Mouse (Mus musculus) adrenal gland, adult 8-10 months (tissue): Measurements from ENCODE around the gene Serpinb1b. TPM values are rescaled to one million over a fixed set of nuclear protein-coding genes. Genes with fewer than 3 reads are reported as not detected.
"Not testable (repeated sequence)": the region's sequence is repeated elsewhere in the genome, so short reads cannot be mapped to it uniquely, and the experiment has no call there.

Experiments
- DNase-seq: peaks from one replicate; pipeline ENCODE4 v3.0.0; 2022
- total RNA-seq, 4 experiments: library from RNA; stranded (reverse); gene quantifications; 2 replicates each; pipeline ENCODE4 v1.2.4; 2022

The Serpinb1b gene
- total RNA-seq: under 1 TPM in 2 of 4 experiments, not detected in 2; 0.56 to 0.99 TPM

DNA sequence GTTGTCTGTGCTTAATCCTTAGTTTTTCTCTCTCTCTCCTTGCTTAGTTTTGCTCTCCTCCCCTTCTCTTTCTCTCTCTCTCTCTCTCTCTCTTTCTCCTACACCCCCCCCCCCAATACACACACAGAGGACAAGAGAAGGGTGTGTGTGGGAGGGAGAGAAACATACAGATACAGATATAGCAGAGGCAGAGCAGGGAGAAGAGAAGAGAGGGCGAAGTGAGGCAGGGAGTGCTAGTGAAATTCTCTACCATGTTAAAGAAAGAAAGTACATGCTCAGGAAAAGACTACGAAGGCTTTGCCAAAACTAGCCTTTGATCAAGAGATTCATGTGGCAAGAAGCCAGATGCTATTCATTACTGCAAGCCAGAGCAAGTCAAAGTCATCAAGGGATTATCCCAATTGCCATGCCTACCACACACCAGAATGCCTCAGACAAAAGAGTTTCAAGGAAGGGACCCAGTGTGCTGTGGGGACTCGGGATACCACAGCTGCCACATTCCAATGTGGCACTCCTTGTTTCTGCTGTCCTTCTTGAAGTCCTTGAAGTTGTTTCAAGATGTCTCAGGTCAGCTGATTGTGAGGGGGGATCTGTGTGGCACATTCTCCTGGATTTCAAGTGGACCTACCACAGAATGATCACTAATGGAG is at the start of gene Serpinb1b:
Serpinb1b (plus strand) TSS at position 520 of the 650 bp plus-strand sequence.
- DNase-seq: no peak

DNA sequence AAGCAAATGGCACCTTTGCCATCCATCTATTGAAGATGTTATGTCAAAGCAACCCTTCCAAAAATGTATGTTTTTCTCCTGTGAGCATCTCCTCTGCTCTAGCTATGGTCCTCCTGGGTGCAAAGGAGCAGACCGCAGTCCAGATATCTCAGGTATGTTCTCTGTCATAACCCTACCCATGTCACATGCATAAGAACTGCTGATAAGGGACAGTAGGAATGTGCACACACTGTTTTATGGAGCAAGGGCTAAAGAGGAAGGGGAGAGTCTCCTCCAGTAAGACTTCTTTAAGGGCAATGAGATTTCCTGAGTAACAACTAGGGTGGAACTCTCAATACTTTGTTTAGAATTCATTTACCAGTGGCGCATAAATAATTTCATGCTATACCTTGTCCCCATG is 48.9 kb upstream of the Serpinb1b start:
- DNase-seq: not testable (repeated sequence)

DNA sequence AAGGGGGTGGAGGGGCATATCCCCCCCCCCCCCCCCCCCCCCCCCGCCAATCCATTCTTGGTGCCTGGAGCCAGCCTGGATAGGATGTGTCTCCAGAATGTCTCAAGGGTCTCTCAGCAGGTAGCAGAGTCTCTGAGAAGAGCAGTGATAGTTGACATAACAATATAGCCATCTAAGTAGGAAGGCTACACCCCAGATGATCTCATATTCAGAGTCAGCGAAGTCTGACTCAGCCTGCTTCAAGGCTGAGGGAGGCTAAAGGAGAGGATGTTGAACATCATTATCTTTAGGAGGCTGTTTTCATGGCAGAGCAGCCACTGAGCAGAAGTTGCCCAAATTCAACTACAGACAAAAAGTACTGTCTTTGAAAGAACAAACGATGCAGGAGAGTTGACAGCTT is 48.1 kb upstream of the Serpinb1b start:
- DNase-seq: peak; percentile 26

DNA sequence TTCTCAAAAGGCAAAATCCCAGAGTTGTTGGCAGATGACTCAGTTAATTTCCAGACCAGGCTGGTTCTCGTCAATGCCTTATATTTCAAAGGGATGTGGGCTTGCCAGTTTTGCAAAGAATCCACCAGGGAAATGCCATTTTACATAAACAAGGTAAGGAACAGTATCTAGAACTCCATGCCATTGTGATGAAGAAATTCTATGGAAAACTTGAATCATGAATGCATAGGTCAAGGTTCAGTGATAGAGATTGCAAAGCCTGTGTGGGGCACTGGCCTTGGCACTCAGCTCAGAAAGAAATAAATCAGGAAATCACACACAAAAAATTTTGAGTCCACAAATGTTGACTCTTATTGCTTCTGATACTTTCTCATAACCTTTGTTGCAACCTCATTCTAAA is 42.9 kb upstream of the Serpinb1b start:
- peak; percentile 21 for DNase-seq

DNA sequence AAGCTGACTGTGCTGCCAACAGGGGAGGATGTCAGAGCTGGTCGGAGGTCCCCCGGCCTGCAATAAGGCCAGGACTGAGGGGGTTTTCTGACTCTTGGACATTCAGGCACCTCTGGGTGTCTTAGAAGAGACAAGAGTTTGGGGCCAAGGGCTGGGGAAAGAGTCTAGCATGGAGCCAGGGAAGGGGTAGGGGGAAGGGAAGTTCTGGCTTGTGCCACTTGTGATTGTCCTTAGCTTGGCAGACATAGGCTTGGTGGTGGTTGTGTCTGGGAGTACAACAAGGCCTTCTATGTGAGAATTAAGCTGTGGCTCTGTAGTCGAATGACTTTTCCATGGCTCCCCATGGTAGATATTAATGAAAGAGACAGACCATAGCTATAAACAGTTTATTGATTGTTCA is 34.8 kb upstream of the Serpinb1b start:
- DNase-seq: no peak

DNA sequence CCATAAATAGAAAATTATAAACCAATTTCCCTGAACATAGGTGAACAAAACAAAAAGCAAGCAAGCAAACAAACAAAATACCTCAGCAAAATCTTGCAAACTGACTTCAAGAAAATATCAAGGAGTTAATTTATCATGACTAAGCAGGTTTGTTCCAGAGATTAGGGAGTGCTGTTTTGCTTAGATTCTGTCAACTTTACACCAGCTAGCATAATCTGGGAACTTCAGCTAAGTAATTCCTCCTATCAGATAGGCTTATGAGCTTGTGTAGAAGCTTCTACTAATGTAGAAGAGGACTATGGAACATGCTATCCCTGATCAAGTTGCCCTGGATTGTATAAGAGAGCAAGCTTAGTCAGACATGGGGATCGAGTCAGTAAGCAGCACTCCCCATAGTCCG is 31.1 kb upstream of the Serpinb1b start:
- no peak for DNase-seq

DNA sequence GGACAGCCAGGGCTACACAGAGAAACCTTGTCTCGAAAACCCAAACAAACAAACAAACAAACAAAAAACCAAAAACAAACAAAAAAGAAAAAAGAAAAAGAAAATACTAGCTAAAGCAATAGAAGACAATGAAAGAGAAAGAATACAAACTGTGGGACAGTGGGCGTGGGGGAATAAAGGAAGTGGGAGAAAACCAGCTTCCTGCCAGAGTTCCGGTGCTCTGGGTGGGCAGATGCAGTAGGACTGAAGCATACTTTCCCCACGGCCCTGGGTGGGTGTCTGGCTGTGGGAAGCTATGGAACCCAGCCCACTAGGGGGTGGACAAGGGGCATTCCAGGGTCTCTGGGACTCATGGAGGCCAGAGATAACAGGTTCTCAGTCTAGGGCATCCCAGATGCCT is 30.2 kb upstream of the Serpinb1b start:
- no peak for DNase-seq

DNA sequence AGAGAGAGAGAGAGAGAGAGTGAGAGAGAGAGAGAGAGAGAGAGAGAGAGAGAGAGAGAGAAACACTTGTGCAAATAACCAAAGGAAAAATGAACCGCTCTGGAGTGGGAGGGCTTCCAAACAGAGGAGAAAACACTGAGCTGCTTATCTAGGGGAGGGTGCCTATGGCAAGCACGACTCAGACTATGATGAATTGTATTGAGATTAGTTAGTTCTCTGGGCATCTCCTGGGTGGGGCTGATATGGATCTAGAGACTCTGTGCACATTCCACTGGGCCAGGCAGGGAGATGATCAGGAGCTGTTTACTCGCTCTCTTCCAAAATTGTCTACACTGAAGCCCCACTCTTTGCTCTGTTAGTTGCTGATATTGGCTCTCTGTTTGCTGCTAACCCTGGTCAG is 26.7 kb upstream of the Serpinb1b start:
- no peak for DNase-seq

DNA sequence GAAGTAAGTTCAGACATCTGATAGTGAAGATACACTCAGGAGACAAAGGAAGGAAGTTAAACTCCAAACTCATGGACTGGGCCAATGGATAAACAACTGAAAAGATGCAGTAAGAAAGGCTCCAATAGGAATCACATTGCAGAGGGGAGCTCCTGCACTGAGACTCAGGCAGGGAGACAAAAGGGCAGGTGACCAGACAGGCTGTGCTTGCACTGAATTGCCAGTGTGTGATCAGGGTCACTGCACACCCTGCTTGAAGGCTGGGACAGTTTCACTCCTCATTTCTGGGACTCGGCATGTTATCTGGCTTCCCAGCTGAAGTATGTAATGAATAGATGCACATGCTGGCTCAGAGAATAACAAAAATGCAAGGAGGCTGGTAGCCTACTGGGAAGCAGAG is 15.3 kb upstream of the Serpinb1b start:
- no peak for DNase-seq

DNA sequence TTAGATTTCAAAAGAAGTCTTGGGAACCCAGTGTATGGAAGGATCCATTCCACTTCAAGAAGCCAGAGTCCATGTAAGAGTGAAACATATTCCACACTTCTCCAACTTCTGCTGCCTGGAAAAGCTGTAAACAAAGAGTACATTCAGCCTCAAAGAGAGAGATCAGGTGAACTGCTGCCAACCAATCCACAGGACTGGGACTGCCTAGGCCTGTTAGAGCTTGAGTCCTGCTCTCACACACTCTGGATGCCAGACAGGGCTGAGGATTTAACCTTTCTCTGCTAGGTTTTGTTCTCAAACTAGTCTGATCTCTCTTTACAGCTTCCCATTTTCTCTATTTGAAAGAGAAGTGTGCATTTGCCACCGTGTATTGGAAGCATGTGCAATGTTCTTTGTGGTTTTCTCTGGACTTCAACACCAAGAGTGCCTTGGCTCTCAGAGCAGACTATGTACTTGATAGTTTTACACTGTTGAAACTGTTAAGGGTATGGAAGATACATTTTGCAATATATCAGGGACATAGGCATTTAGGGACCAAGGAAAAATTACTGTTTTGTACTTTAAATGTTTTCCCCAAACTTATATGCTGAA is 10.9 kb upstream of the Serpinb1b start:
- DNase-seq: no peak

DNA sequence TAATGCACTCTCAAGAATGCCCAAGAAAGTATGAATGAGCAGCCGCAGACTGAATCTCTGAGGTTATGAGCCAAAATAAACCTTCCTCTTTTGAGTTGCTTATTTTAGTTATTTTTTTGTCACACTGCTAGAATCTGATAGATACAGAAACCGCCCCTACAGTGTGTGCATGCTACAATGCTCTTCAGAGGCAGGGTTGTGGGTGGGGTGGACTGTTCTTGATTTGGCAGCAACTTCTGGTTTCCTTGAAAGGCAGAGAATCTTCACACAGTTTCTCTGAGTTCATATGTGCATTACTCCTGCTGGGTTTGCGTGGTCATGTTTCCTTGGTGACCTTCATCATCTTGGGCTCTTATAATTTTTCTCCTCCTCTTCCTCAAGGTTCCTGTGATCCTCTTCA is 10.2 kb upstream of the Serpinb1b start:
- no peak for DNase-seq

DNA sequence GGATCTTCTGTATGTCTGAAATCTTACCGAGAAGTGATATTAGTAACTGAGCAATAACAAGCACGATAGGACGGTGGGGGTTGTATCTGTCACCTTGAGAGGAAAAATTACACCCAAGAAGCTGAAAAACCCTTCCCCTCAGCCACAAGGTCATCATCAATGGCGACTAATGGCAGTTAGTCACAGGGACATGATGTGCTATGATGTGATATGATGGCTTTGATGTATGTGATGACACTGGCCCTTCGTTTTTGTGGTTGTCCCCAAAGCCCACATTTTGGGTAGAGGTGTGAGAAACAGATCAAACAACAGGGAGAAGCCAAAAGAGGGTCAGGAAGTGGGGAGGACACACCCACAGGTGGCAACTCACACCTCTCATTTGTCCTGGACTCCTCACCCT is 6.6 kb upstream of the Serpinb1b start:
- DNase-seq: no peak

DNA sequence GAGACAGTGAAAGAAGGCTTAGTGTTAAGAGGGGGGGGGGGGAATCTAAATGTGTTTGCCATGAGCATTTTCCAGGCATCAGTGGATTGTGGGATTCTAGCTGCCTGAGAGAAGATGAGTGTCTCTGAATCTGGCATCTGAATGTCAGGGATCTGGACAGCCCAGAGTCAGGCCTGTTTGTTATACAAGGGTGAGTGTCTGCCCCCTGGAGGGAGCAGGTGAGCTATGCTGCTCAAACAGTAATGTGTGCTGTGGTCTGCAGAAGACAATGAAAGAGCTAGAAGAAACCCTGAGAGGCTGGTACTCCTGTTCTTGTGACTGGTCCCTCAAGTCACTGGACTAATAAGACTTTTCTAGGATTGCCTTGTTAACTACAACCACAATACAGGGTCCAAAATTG is 4.3 kb upstream of the Serpinb1b start:
- peak; percentile 52 for DNase-seq

DNA sequence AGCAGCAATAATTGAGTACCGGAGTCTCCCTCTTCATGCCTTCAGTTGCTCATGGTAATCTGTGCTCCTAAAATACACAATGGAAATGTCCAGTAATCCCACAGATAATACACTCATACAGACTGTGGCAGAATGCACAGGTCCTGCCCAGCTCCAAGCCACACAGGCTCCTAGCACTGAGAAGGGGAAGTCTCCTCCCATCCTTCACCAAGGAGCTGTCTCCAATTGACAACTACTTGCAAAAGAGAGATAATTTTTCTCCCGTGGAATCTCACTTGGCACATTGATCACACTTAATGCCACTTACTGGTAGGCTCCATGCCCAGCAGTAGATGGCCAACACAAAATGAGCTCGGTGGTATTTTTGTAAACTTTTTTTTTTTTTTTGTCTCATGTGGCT is 2.1 kb upstream of the Serpinb1b start:
- no peak for DNase-seq

DNA sequence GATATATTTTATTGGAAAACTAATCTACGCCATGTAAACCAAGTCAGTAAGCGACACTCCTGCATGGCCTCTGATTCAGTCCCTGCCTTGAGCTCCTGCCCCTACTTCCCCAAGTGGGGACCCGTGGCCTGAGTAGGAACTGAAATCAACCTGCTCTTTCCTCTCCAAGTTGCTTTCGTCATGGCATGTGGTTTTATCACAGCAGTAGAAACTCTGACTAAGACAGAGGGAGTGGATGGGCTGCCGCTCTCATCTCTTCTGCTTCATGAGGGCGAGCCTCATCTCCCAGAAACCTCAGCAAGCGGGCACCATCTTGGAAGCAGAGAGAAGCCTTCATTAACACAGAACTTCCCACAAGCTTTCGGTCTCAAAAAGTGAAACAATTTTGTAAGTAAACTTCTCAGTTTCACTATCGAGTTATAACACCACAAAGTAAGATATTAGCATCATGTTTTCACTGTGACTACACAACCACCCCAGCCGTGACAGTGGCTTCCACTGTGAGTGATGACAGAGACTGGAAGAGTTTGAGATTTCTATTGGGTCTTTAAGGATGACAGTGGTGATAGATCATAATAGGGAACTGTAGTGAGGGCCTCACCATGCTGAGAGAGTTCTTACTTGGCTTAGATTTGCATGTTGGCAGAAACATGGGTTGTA is 1.2 kb upstream of the Serpinb1b start:
- no peak for DNase-seq

DNA sequence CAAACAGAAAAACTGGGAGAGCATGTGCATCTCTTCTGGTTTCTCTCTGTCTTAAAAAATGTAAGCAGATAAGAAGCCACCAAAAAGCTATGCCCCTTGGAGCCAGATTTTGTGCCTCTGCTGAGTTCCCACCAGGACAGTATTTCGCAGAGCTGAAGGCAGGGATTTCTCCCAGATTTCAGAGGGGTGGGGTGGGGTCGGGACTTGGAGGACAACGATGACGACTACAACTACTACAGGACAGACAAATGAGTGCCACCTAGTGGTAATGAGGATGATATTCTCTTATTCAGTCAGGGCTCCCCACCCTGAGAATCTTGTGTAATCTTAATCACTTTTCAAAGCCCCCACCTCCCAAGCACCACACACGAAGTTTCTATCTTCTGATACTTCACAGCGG is 1.0 kb downstream of the Serpinb1b start:
- no peak for DNase-seq

DNA sequence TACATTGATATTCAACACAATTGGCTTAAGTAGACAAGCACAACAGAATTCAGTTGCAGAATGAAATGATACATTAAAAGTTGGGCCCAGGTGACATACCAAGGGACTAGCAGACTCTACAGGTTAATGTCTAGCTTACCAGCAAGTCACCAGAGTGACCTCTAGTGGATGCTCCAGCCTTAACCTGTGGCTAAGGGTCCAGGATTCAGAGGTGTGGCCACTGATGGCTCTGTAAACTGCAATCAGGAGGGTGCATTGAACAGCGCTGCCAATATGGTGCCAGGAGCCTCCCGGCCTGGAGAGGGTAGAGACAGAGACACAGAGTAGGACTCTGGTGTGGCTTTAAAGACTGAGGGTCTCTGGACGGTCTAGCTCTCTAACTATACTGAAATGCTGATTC is 2.0 kb downstream of the Serpinb1b start:
- no peak for DNase-seq

DNA sequence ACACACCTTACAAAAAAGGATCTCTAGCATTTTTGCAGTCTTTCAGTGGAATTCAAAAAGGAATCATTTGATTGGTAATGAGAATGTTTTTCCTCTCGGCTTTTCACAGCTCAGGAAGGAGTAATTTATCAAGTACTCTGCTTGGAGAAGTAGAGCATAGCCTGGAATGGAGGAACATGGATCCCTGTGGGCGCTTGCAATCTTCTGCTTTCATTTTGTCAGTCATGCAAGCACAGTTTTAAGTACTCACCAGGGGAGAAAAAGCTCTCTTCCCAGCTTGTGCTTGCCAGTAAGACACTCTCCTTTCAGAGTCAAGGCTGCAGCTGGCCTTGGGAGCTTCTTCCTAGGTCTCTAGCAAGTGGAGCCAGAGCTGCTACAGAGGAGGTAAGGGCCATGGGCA is 5.5 kb downstream of the Serpinb1b start:
- DNase-seq: no peak

DNA sequence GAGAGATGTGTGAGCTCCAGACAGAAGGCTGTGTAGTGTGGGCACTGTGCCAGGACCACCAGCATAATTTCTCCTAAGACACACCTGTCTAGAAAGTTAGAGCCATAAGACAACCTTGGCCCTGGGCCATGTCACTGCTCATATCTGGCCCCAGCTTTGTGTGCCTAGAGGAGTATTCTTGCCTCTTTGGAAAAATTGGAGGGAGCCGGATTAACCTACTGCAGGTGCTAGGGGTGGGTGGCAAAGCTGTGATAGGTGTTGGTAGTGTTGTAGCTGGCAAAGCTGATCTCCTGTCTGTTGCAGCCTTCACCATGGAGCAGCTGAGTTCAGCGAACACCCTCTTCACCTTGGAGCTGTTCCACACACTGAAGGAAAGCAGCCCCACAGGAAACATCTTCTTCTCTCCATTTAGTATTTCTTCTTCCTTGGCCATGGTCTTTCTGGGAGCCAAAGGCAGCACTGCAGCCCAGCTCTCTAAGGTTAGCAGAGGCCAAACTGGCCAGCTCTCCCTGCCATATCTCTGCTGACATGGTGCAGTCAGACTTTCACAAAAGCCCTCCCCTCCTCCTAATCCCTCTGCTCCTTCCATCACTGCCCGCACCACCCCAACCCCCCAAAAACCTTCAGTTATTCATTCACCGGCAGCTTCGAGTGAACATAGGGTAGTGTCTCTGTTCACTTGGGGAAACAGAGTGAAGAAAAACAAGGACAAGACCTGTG is 6.8 kb downstream of the Serpinb1b start:
- DNase-seq: no peak

DNA sequence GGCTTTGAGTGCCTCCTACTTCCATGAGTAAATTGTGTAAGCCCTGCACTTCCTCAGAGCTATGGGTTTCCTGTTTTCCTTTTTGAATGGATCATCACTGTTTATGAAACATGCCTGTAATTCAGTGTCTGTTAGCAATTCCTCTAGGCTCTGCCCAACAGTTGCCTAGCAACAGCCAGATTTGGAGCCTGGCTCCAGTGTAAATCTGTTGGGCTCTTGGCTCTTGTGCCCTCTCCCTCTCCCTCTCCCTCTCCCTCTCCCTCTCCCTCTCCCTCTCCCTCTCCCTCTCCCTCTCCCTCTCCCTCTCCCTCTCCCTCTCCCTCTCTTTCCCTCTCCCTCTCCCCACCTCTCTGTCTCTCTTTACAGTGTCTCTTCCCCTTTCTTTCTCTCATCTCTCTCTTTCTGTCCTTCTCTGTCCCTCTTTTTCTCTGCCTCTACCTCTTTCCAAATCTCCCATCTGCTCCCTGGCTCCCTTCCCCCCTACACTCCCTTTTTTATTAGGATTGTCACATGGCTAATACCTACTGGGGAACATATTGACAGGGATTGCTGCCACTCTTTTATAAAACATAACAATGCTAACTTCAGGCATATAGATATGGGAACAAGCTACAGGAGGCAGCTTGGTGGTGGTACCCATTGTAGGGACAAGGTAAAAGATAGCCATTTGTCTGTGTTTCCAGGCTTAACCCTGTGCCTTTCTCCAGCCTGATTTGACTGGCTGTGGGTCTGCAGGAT is 7.5 kb downstream of the Serpinb1b start:
- DNase-seq: no peak

DNA sequence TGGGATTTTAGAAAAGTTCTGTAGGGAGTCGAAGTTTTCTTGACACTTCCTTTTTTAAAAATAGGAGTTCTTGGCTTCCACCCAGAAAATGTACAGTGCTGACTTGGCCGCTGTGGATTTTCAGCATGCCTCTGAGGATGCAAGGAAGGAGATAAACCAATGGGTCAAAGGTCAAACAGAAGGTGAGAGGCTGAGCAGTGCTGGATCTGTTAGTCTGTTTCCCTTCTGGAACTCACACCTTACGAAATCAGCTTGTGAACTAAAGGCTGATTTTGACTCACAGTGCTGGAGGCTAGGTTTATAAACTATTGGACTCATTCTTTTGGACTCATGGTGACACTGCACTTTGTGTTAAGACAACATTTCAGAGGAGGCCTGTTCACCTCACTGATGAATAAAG is 11.2 kb downstream of the Serpinb1b start:
- no peak for DNase-seq

DNA sequence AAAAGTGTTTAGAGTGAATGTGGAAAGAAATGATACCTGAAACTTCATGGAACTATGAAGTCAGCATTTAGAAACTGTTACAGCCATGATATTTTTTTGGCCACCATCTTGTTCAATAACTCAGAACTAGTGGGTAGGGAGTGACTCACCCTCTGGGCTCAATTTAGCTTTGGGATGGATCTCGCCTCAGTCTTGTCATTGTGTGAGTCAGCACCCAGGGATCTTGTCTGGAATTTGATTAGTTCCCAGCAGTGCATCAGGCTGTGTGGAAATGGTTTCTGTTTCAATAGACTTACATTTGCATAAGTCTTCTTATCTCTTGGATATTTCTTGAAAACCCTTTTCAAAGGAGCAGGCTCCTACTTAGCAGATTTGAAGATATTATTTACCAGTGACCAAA is 12.2 kb downstream of the Serpinb1b start:
- DNase-seq: no peak

DNA sequence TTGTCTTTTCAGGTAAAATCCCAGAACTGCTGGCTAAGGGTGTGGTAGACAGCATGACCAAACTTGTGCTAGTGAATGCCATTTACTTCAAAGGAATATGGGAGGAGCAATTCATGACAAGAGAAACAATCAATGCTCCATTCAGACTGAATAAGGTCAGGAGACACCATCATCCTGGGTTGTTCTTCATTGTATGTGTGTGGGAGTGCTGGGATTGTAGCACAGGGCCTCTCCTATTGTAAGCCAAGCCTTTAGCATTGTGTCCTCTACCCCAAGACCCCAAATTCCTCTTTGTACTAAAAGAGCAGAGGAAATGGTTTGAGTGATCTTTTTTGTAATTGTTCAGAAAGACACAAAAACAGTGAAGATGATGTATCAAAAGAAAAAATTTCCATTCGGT is 12.9 kb downstream of the Serpinb1b start:
- no peak for DNase-seq
